Mouse (Mus musculus) megakaryocyte, embryonic 14.5 days (primary cell): ENCODE results near the gene Art2b. TPM values are rescaled to one million over a fixed set of nuclear protein-coding genes. Genes with fewer than 3 reads are reported as not detected.

ENCODE experiments used
- H3K27me3 ChIP-seq: replicated peaks from 2 replicates; pipeline ENCODE3; 2012; ENCODE audit warnings: inconsistent platforms
- H3K36me3 ChIP-seq: replicated peaks from 2 replicates; pipeline ENCODE3; 2012; ENCODE audit warnings: low read length, inconsistent platforms, mixed read lengths
- H3K4me1 ChIP-seq: 2 replicates; pipeline ENCODE4 v1.6.1; 2012; ENCODE audit warnings: inconsistent platforms
- H3K4me3 ChIP-seq: replicated peaks from 2 replicates; pipeline ENCODE3; 2012; ENCODE audit warnings: moderate library complexity, mild to moderate bottlenecking, inconsistent platforms
- H3K9me3 ChIP-seq: 2 replicates; pipeline ENCODE4 v1.6.1; 2012; ENCODE audit warnings: inconsistent platforms
- FLI1 ChIP-seq: IDR thresholded peaks from 2 replicates; pipeline ENCODE4 v1.6.1; 2012; ENCODE audit warnings: low read length, inconsistent platforms, mixed read lengths
- GATA1 ChIP-seq: IDR thresholded peaks from 3 replicates; pipeline ENCODE4 v1.6.1; 2012; ENCODE audit warnings: mixed read lengths, low read length, inconsistent platforms, borderline replicate concordance
- polyA plus RNA-seq: library from polyadenylated mRNA; stranded (reverse); fragments of >175 nt; gene quantifications from 2 replicates; pipeline ENCODE4 v1.2.3, GENCODE M21; 2012; ENCODE audit warnings: low replicate concordance; ENCODE audit not compliant: insufficient read depth

Art2b gene
- polyA plus RNA-seq, 1 experiment, result not detected

GRCm38 (mm10) chr7:101539774-101540173 is 45.6 kb downstream of the Art2b start:
- Histone ChIP-seq H3K36me3 (no peaks in the 10 kb centered on the region), H3K9me3 (no peaks in the 10 kb centered on the region), H3K27me3 (peaks cover 18% of the 10 kb centered on the region), H3K4me1 (peaks cover 22% of the 10 kb centered on the region), H3K4me3 (no peak overlapping the region)
- TF ChIP-seq FLI1 (no peak), GATA1 (no peak)

DNA sequence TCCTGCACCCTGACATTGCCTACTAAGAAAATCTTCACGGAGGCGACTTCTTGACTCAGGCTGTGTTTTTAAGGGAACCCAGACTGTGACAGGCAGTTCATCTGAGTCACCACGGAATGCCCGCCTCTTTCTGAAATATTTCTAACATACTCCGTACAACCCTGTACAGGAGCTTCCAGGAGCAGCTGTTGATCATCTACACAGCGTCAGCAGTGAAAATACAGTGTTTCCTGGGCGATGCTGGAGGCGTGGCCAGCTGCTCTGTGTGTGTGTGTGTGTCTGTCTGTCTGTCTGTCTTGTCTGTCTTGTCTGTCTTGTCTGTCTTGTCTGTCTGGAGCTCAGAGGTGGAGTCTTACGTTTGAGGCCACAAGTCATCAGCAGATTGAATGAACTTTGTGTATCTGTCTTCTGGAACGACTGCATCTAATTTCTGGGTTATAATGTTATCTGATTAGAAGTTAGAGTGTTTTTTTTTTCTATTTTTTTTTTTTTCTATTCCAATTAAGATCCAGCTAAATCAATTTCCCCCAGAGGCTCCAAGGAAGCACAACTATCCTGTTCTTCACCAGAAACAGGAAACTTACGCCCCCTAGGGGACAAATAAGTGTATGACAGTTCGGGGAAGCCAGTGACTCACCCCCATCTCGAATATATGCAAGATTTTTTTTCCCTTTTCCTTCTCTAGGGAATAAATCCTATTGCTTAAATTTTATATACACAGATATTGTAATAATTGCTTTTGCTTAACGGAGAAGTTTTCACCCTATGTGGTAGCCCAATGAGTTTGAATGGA is 47.1 kb downstream of the Art2b start:
- Histone ChIP-seq H3K9me3 (no peaks in the 10 kb centered on the region), H3K27me3 (peaks cover 19% of the 10 kb centered on the region), H3K4me3 (peak overlapping the region; percentile 82), H3K4me1 (peaks cover 19% of the 10 kb centered on the region), H3K36me3 (no peaks in the 10 kb centered on the region)
- no peak for TF ChIP-seq GATA1
- TF ChIP-seq FLI1, result no peak

DNA sequence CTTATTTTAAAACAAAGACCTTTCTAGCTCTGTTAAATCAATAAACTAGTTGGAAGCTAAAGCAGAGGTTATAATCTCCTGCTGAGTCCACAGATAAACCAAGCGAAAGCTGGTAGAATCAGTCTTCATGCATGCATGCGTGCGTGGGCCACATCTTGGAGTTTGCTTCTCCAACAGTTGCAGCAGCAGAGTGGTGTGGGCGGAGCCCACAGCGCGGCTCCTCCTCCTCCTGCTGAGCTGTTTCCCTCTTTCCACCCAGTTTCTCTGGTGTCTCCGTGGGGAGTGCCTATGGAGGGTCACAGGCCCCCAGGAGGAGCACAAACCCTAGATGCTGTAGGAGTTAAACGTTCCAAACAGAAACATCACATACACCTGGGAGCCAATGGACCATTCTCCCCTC is 47.9 kb downstream of the Art2b start:
- Histone ChIP-seq H3K27me3 (peaks cover 25% of the 10 kb centered on the region), H3K4me3 (peak overlapping the region; percentile 56), H3K9me3 (no peaks in the 10 kb centered on the region), H3K36me3 (no peaks in the 10 kb centered on the region), H3K4me1 (peaks cover 18% of the 10 kb centered on the region)
- TF ChIP-seq GATA1 (no peak), FLI1 (no peak)

DNA sequence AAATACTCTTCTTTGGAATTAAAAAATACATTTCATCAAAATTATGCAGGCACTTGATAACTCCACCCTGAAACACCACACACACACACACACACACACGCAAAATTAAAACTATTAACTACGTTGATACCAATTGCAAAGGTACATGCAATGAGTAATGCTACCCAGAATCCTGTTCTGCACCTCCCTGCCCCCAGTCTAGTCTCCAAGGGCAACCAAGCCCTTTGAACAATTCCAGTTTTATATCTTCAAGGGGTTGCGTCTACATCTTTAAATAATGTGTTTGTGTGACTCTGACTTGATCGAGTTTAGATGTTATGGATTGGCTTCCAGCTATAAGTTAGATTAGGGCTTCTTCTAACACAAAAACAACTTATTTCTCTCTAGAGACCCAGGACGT is 49.9 kb downstream of the Art2b start:
- H3K4me1 ChIP-seq, result peaks cover 10% of the 10 kb centered on the region
- TF ChIP-seq GATA1 (no peak), FLI1 (no peak)
- H3K4me3 ChIP-seq, result no peak overlapping the region
- peaks cover 38% of the 10 kb centered on the region for H3K27me3 ChIP-seq
- H3K9me3 ChIP-seq, result peaks cover 9% of the 10 kb centered on the region
- H3K36me3 ChIP-seq, result no peaks in the 10 kb centered on the region

DNA sequence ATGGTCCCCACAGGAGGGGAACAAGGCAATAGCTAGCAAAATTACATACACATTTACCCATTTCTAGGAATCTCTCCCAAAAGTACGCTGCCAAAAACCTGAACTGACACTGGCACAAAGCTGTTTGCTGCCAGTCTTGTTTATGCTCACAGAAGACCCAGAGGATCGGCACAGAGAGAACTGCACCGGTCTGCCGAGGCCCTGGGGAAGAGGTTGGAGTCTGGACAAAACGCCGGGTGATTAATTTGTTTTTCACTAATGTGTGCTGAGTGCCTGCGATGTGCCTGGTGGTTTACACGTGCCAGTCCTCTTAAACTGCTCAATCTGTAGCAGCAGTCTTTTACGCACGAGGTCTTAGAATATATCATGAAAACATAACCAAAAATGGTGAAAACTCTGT is 50.3 kb downstream of the Art2b start:
- Histone ChIP-seq H3K4me3 (no peak overlapping the region), H3K4me1 (peaks cover 10% of the 10 kb centered on the region), H3K9me3 (peaks cover 9% of the 10 kb centered on the region), H3K36me3 (no peaks in the 10 kb centered on the region), H3K27me3 (peaks cover 38% of the 10 kb centered on the region)
- TF ChIP-seq GATA1, result no peak
- TF ChIP-seq FLI1, result no peak

GRCm38 (mm10) chr7:101534428-101534827 is 51.0 kb downstream of the Art2b start:
- TF ChIP-seq GATA1 (no peak), FLI1 (no peak)
- Histone ChIP-seq H3K4me1 (peaks cover 10% of the 10 kb centered on the region), H3K9me3 (peaks cover 9% of the 10 kb centered on the region), H3K4me3 (no peak overlapping the region), H3K36me3 (no peaks in the 10 kb centered on the region), H3K27me3 (peaks cover 37% of the 10 kb centered on the region)

Other genes starting within 250 kb of the Art2b start
- 143 and 148 TPM in 2 replicates for gene Arap1, start 237.5 kb downstream of the Art2b start, polyA plus RNA-seq
- 1.4 TPM in 1 of 2 replicates, not detected in the other for gene Gm45837, start 174.7 kb downstream of the Art2b start, polyA plus RNA-seq
- 0.54 and 0.63 TPM in 2 replicates for gene Pde2a, start 163.9 kb downstream of the Art2b start, polyA plus RNA-seq
- 8.3 and 18.4 TPM in 2 replicates for gene Clpb, start 78.0 kb upstream of the Art2b start, polyA plus RNA-seq
- gene Phox2a, start 232.7 kb upstream of the Art2b start, polyA plus RNA-seq, result 0.29 TPM in 1 of 2 replicates, not detected in the other